Mouse (Mus musculus) adrenal gland (tissue): ENCODE results near the gene Gm6034.
"Not testable (repeated sequence)": the region's sequence is repeated elsewhere in the genome, so short reads cannot be mapped to it uniquely, and the experiment has no call there.

Experiments used
- intact Hi-C: fragments of 180-260 bp; cut with DNase I; formaldehyde crosslinking; loops from one replicate; pipeline ENCODE4 v1.15.1; 2025
- long read RNA-seq, 2 experiments: library from polyadenylated mRNA; unstranded; transcript quantifications; one replicate each; pipeline ENCODE4 v2.0.0; 2020; ENCODE audit warnings: borderline replicate concordance in 1 of 2; ENCODE audit not compliant: insufficient replicate concordance in 1 of 2

Gene Gm6034
- long read RNA-seq, experiment 1: 0 reads
- long read RNA-seq, experiment 2: 0 reads

DNA sequence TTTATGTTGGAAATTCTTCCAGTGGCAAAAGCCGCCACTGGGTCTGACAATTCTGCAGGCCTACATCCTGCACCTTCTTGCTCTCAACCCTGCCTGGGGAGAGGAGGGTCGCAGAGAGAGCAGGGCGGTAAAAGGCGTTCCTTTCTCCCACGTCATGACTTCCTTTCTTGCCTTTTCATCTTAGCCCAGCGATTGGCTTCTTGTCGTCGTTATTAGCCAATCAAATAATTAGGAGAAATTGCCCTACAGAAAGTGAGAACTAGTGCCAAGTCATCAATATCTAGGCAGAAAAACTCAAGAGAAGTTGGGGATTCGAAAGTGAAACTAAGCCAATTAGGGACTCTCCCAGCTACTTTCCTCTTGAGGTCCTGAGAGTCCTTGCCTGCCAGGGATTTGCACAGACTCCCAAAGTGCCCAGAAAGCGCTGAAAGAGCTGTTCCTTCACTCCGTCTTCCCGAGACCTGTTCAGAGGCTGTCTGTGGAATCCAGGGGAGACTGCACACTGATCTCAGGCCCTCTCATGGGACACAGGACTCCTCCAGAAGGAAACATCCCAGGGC lies at the start of gene Gm6034, which contains the start of gene H2-T22:
TSS of gene Gm6034 (plus strand) at position 352 of the 560 bp plus-strand sequence.
TSS of gene H2-T22 (minus strand) at position 138 of the 560 bp plus-strand sequence.
- intact Hi-C loops: not testable (repeated sequence)

DNA sequence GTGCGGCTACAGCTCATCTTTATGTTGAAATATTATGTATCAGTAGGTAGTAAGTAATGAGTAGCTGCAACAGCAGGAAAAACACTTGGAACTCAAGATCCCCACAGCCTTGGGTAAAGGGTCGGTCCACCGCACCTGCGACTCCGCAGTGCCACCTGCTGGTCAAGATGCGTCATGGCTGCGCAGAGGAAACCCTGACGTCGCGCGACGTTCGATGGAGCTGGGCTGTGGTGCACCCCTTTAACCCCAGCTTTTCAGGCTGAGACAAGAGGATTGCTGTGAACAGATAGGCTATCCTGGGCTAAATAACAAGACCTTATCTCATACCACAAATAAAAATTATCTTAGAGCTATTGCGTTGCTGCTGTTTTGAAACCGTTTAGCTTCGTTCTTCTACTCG lies 49.1 kb upstream of the Gm6034 start:
- intact Hi-C loops: loop anchor here (2.0 kb wide), 1 partner anchor 55 kb away; no protein-coding TSS in a partner anchor

DNA sequence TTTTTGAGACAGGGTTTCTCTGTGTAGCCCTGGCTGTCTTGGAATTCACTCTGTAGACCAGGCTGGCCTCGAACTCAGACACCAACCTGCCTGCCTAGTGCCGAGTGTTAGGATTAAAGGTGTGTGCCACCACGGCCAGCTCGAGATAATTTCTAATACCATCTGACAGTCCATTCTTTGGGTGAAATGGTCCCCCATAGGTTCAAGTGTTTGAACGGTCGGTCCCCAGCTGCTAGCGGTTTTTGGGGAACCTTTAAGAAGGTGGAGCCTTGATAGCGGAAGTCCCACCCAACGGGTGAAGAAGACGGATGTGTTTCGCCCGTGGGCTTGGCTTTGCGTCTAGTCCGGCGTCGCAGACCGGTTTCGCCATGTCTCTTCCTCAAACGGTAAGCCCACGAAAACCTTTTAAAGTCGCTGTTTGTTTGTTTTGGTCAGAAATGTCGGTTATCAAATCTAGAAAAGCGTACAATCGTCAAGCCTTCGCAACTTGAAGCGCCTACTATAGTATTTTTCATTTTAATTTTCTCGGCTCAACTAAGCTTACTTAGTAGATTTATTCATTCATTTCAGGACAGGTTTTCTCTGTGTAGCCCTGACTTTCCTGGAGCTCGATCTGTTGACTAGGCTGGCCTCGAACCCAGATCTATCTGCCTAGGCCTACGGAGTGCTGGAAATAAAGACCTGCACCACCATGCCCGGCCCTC lies 48.4 kb upstream of the Gm6034 start:
- intact Hi-C loops: no loop called here

DNA sequence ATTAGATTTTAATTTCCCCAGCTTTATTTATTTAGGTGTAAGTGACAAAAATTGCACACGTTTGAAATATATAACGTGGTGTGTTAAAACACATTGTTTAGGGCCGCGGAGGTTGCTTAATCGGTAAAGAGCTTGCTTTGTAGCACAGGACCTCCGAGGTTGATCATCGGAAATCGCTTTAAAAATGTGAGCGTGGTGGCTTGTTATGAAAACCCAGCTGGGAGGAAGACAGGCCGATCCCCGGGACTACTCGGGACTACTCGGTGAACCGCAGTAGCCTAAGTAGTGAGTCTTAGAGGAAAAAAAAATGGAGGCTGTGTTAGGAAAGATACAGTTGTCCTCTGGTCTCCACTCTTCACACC lies 47.9 kb upstream of the Gm6034 start:
- intact Hi-C loops: no loop called here

DNA sequence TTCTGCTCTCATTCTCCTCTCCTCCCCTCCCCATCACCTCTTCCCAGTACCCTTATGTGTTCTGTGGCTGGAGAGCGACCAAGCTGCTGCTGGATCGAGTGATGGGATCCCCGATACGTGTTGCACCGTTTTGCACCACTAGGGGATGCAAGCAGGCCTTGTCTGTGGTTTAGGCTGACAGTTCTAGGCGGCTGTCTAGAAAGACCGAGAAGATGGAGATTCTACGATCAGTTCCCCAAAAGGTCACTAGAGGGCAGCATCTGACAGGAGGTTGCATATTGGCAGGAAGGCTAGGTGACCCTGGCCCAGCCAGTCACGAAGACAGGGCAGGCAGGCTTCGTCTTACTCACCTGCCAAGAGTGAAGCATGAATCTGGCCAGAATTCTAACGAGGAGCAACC lies 45.8 kb upstream of the Gm6034 start:
- intact Hi-C loops: loop anchor here (2.0 kb wide), 1 partner anchor 38 kb away; no protein-coding TSS in a partner anchor

DNA sequence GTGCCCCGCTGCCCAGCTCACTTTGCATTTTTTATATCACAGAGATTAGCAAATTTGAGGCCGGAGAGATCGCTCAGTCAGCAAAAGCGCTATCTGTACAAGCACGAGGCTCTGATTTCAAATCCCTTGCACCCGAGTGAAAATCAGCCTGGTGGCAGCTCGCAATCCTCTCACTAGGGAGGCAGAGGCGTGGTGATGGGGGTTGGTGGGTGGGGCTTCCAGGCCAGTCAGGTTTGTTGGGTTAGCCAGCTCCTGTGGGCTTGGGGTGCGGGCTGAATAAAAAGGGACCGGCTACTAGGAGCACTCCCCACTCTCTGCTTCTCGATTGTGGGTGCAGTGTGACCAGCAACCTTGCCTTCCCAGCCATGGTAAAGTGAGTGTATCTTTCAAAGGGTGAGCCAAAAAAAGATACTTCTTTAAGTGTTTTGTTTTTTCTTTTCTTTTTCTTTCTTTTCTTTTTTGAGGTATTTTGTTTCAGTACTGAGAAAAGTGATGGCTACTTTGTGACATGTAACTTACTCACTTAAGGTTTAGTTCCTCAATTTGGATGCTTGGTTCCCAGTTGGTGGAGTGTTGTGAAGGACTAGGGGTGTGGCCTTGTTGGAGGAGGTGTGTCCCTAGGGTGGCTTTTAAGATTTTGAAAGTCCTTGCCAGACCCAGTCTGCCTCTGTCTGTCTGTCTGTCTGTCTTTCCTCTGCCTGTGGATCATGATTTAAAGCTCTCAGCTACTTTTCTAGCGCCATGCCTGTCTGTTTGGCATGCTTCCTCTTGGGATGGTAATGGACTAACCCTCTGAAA lies 44.8 kb upstream of the Gm6034 start:
- intact Hi-C loops: loop anchor here (2.0 kb wide), 1 partner anchor 37 kb away; no protein-coding TSS in a partner anchor

DNA sequence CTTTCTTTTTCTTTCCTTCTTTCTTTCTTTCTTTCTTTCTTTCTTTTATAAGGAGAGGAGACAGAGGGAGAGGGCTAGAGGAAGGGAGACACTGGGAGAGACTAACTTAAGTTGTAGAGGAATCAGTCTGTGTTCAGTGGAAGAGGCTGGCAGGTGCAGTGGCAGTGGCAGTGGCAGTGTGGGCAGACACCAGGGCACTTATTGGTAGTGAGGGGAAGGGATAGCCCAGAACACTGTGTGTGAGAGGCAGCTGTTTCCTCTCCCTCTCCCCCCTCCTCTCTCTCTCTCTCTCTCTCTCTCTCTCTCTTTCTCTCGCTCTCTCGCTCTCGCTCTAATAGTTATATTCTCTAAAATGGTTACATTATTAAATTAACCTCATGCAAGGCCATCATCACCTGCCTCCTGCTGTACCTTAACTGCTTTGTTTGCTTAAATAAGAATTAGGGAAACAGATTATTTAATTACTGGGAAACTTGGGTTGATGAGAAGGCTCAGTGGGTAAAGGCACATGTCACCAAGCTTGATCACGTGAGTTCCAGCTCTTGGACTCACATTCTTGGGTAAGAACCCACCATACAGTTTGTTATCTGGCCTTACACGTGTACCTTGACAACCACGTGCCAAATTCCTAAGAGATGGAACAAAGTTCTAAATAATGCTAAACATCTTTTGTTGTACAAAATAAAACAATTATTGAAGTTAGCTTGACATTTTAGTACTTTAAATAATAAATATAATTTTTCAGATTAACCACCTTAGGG lies 44.0 kb upstream of the Gm6034 start:
- intact Hi-C loops: no loop called here

DNA sequence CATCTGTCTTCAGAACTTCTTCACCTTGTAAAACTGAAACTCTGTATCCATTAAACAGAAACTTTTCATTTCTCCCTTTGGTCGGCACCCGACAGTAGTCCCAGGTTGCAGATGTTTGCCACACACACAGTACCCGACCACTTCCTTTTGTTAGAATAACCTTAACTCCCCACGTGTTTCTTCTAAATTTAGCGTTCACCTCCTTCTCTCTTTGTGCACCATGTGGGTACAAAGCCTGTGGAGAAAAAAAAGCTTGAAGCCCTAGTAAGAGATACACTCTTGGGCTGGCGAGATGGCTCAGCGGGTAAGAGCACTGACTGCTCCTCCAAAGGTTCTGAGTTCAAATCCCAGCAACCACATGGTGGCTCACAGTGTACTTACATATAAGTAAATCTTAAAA lies 43.4 kb upstream of the Gm6034 start:
- intact Hi-C loops: no loop called here

DNA sequence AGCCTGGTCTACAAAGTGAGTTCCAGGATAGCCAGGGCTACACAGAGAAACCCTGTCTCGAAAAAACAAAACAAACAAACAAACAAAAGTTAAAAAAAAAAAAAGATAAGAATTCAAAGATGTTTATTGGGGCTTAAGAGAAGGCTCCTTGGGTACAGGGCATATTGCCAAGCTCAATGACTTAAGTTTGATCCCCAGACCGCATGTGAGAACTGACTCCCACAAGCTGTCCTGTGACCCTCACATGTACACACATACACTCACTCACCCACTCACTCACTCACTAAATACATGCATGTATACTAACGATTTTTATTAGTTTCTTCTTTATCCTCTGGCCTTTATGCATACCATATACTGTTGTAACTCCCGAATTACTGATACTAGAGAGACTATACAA lies 42.4 kb upstream of the Gm6034 start:
- intact Hi-C loops: no loop called here

DNA sequence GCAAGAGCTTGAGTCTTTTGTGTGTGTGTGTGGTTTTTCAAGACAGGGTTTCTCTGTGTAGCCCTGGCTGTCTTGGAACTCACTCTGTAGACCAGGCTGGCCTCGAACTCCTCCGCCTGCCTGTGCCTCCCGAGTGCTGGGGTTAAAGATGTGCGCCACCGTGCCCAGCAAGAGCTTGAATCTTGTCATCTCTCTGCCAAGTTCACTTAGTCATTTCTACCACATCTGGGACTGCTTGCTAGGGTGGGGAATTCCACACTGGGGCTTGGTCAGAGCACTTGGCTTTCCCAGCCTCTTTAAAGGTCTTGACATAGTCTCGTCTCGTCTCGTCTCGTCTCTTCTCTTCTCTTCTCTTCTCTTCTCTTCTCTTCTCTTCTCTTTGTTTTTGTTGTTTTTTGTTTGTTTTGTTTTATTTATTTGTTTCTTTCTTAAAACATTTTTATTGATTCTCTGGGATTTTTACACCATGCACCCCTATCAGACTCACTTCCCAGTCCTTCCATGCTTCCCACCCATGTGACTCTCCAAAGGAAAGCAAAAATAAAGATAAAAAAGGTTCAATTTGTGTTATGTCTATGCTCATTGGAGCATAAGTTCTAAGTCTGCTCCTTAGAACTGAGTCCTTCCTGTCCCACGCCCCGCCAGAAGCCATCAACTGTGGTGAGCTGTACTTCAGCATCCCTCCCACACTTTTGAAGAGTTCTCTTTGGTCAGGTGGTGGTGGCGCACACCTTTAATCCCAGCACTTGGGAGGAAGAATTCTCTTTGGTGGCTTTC lies 41.5 kb upstream of the Gm6034 start:
- intact Hi-C loops: no loop called here

DNA sequence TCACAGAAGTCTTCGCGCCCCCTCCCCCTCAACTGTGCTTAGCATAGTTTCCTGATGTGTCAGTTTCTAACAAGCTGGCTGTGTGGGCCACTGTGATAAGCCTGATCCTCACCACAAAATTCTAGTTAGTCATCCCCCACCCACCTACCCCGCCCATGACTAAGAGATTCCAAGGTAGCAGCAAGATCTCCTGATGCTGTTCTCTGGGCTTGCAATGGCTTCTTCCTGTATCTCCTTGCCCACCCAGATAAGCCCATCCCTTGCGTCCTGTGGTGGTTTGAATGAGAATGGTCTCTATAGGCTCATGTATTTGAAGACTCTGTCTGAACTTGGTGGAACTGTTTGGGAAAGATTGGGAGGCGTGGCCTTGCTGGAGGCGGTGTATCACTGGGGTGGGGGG lies 40.8 kb upstream of the Gm6034 start:
- intact Hi-C loops: no loop called here

DNA sequence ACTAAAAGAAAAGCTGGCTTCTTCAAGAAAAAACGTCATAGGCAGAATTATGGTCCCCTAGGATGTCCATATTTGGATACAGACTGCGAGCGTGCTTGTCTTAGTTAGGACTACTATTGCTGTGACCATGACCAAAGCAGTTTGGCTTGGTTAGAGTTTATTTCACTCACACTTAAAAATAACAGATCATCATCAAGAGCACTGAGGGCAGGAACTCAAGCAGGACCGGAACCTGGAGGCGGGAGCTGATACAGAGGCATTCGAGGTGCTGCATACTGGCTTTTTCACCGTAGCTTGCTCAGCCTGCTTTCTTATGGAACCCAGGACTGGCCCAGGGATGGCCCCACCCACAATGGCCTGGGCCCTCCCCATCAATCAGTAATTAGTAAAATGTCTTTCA lies 39.4 kb upstream of the Gm6034 start:
- intact Hi-C loops: no loop called here

DNA sequence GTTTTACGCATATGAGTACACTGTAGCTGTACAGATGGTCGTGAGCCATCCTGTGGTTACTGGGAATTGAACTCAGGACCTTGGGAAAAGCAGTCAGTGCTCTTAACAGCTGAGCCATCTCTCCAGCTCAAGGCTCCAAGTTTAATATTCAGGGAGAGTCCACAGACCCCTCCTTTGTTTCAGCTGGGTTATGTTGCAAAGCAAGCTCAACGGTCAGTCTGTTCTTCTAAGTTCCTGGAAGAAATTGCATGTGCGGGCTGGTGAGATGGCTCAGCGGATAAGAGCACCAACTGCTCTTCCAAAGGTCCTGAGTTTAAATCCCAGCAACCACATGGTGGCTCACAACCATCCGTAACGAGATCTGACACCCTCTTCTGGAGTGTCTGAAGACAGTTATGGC lies 38.4 kb upstream of the Gm6034 start:
- intact Hi-C loops: not testable (repeated sequence)

DNA sequence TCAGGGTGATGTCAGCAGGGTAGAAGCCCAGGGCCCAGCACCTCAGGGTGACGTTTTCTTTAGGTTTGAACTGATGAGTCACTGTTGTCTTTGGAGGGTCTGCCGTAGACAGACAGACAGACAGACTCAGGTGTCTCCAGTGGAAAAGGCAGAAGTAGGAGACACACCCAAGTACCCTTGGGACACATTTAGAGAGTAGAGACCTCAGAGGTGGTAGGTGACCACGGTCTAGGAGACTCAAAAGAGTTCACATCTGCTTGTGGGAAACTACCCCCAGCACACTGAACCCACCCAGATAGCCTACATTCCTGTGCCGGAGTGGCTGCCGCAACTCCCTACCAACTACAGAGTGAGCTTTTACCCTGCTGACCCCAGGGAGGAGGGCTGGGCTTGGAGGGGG lies 27.8 kb upstream of the Gm6034 start:
- intact Hi-C loops: no loop called here

DNA sequence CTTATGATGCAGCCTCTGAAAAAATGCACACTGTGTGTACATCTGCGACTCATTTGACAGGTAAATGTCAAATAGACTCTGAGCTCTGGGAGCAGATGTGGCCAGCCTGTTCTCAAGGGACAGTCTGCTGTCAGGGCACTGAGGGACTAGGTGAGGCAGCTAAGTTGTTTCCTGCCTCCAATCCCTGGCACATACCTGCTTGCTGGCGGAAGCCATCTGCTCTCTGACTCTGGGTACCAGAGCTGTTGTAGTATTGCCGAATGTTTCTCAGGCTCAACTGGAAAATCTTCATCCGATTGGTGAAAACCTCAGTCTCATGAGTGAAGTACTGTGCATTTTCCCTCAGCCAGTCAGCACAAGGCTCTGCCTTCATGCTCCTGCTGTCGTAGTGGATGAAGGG lies 25.7 kb upstream of the Gm6034 start:
- intact Hi-C loops: no loop called here

DNA sequence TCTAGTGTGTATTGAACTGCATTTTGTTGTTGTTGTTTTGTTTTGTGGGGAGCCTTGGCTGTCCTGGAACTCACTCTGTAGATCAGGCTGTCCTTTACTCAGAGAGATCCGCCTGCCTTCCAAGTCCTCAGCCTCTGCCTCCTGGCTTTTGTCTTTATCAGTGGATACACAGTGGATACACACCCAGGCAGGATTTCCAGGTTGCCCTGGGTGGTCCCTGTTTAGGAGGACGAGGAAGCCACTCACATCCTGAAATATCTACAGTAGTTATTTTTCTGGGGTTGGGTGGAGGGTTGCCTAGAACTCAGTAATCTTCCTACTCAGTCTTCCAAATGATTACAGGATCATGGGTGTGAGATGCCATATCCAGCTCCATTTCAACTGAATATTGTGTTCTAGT lies 23.8 kb upstream of the Gm6034 start:
- intact Hi-C loops: no loop called here

DNA sequence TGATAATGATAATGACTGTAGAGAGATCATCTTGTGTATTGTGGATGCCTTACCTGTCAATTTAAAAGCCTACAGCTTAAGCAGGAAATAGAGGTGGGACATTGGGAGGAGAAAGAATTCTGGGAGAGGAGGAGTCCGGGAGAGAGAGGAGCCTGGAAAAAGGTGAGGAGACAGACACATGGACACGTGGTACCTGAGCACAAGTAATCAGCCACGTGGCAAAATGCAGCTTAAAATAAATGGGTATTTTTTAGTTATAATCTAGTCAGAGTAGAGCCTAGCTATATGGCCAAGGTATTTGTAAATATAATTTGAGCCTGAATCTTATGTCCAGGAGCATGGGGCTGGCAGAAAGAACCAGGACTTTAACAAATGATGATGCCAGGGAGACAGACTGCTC lies 23.2 kb upstream of the Gm6034 start:
- intact Hi-C loops: no loop called here

DNA sequence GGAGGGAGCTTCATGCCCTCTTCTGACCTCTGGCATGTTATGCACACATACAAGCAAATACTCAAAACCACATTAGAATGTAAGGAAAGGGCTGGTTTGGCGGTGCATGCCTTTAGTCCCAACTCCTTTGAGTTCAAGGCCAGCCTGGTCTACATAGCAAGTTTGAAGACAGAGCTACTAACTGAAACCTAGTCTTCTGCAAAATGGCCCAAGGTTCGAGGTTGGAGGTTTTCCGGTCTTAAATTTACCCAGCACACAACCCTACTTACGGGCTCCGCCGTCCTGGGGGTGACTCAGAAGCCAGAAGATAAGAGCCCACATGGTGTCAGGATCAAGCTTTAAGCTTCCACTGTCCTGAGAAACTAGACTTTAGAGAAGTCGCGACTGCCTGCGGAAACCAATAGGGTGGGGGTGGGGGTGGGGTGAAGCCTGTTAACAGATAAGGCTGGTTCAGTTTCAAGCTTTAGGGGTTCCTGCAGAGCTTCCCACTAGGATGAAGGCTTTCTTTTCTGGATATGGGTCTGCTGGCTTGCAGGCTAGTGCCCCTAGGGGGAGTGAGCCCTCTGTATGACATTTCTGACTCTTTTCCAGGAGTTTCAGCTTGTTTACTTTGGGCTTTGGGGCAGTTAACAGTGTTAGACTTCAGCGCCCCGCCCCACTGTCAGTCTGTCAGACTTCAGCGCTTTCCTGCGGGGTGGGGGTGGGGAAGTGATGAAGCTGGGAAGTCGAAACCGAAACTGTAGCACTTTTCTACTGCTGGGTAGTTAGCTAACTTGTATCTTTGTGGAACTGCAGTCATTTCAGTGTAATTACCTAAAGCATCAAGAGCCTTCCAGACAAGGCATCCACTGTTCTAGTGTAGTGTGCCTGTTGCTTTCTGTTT lies 22.3 kb upstream of the Gm6034 start, which contains the start of gene H2-T24:
TSS of gene H2-T24 (minus strand) at position 370 of the 883 bp plus-strand sequence.
- intact Hi-C loops: no loop called here

DNA sequence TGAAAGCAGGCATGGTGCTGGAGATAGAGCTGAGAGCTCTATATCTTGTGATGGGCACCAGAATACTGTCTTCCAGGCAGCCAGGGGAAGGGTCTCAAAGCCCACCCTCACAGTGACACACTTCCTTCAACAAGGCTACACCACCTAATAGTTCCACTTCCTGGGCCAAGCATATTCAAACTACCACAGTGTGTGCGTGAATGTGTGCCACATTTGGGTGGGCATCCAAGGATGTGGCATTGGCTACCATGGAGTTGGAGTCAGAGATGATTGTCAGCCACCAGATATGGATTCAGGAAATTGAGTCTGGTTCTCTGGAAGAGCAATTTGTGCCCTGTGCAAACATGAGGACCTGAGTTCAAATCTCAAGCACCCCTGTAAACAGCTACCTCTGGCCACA lies 21.5 kb upstream of the Gm6034 start:
- intact Hi-C loops: no loop called here

DNA sequence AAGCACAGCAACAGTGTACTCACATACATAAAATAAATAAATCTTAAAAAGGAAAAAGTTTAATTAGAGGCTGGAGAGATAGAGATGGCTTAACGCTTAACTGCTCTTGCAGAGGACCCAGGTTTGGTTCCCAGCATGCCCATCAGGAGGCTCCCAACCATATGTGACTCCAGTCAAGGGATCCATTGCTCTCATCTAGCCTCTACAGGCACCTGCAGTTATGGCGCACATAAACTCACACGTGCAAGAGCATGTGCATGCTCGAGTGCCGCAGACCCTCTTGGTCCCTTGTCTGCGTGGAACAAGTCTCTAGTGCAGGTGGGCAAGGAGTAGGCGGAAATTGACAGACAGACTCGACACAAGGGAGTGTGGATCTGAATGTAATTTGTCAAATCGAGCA lies 20.7 kb upstream of the Gm6034 start:
- intact Hi-C loops: no loop called here
